Mouse (Mus musculus) hematopoietic stem cell, adult 5-6 weeks (primary cell): Measurements from ENCODE around the gene Ttc7b. TPM values are rescaled to one million over a fixed set of nuclear protein-coding genes. Genes with fewer than 3 reads are reported as not detected.

ENCODE experiments used
- ATAC-seq, 2 experiments: fragments of 125-278 bp in 1 of 2; replicated peaks in 1 of 2; 2 replicates each; pipeline ENCODE4 v1.8.0; 2016 to 2017; ENCODE audit warnings: inconsistent platforms in 2 of 2, mild to moderate bottlenecking in 2 of 2, moderate number of reproducible peaks in 2 of 2, low read depth in 1 of 2, moderate TSS enrichment in 1 of 2; ENCODE audit not compliant: low FRiP score in 2 of 2, poor library complexity in 2 of 2, severe bottlenecking in 2 of 2, insufficient read depth in 1 of 2, low TSS enrichment in 1 of 2
- total RNA-seq: library from RNA; stranded (forward); fragments of 172-1452, 232-1000 nt; gene quantifications from 2 replicates; pipeline ENCODE4 v1.2.3, GENCODE M21; 2017

The Ttc7b gene
- total RNA-seq, 1 experiment from 2014 or later, result 23.4 TPM

GRCm38 (mm10) chr12:100503659-100504058 lies 17.0 kb downstream of the Ttc7b start:
- no peak for ATAC-seq

DNA sequence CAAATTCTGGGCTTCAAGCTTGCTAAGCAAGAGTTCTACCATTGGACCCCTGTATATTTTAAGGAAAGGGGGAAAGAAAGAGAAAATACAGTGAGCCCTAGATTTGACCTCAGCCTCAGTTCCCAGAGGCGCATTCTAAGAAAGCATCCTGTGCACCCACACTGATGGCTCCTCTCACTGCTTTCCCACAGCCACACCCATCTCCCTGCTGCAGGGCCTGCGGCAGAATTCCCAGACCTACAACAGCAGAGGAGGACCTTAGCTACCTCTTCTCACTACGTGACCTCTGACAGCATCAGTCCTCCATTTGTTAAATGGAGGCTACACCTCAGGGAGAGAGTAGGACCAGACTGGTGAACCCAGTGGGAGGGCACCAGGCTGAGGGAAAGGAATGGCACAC lies 18.1 kb downstream of the Ttc7b start:
- no peak for ATAC-seq

DNA sequence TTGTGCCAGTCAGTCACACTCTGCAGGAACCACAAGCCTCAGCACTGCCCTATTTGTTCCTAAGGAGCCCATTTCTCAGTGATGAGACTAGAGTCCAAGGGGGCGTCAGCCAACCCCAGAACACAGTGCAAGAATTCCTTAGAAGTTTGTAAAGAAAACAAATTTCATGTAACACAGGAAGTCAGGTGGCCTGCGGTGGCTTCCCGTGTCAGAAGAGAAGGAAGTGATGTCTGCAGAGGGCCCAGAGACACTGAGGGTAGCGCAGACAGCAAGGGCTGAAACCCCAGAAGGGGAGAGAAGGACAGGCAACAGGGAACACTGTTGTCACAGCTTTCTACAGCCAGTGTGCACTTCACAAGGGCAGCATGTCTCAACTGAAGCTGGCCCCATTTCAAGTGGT lies 19.4 kb downstream of the Ttc7b start:
- ATAC-seq, result peak; percentile 73 to 78

- ATAC-seq, result no peak
These were observed 21.2 kb downstream of the Ttc7b start for GRCm38 (mm10) chr12:100499469-100499868.

- ATAC-seq, result no peak
These were observed 22.6 kb downstream of the Ttc7b start for GRCm38 (mm10) chr12:100498006-100498405.

DNA sequence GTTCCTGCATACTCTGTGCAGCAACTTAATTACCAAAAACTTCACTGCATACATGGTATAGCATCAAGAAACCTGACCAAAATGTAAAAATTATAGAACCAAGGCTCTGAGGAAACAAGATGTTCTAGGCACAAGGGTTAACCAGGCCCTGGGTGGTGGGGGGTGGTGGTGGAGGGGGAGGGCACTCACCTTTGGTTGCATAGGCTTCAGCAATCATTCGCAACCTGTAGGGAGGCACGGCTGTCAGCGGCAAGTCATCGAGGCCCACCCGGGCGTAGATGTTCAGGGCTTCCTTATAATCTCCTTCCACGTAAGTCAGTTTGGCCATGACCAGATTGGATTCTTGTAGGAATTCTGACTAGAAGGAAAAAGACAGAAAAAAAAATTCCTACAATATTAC lies 25.5 kb downstream of the Ttc7b start:
- ATAC-seq, result no peak

GRCm38 (mm10) chr12:100493211-100493610 lies 27.4 kb downstream of the Ttc7b start:
- ATAC-seq, result no peak

- ATAC-seq, result no peak
These were observed 27.9 kb downstream of the Ttc7b start for GRCm38 (mm10) chr12:100492676-100493075.

DNA sequence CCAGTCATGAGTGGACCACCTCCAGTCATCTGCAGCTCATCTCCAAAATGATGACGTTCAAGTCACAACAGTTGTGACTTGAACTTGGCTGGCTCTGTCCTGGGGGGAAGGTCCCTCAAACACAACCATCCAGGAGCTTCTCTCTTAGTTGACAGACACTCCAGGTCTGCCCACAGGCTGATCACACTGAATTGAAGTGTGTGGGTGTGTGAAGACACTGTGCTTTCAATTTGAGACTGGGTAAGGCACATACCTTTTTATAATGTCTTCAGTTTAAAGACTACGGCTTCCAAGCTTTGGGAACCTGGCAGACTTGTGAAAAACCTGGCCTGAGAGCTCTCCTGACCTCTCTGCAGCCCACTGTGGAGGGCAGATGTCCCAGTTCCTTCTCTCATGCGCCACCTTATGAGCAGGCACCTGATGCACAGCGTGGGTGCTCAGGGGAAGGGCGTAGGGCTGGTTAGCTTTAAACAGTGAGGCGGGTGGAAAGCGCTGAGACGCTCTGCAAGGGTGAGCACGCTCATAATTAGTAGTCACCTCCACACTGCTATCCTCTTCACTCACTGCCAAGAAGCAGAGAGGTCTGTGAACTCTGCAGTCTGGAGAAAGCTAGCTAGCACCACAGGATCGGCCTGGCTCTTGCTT lies 28.5 kb downstream of the Ttc7b start:
- no peak for ATAC-seq

- ATAC-seq, result no peak
These were observed 30.8 kb downstream of the Ttc7b start for GRCm38 (mm10) chr12:100489799-100490198.

- no peak for ATAC-seq
These were observed 32.3 kb downstream of the Ttc7b start for GRCm38 (mm10) chr12:100488368-100488767.

GRCm38 (mm10) chr12:100486232-100486631 lies 34.4 kb downstream of the Ttc7b start:
- ATAC-seq, result no peak; a peak in 1 of 4 replicates

GRCm38 (mm10) chr12:100483054-100483453 lies 37.6 kb downstream of the Ttc7b start:
- no peak for ATAC-seq

GRCm38 (mm10) chr12:100482255-100482654 lies 38.4 kb downstream of the Ttc7b start:
- no peak for ATAC-seq

GRCm38 (mm10) chr12:100481443-100482026 lies 39.1 kb downstream of the Ttc7b start:
- no peak for ATAC-seq

GRCm38 (mm10) chr12:100480642-100481442 lies 39.8 kb downstream of the Ttc7b start:
- peak in 1 of 2 experiments; percentile 31; a peak in 1 of 4 replicates for ATAC-seq

DNA sequence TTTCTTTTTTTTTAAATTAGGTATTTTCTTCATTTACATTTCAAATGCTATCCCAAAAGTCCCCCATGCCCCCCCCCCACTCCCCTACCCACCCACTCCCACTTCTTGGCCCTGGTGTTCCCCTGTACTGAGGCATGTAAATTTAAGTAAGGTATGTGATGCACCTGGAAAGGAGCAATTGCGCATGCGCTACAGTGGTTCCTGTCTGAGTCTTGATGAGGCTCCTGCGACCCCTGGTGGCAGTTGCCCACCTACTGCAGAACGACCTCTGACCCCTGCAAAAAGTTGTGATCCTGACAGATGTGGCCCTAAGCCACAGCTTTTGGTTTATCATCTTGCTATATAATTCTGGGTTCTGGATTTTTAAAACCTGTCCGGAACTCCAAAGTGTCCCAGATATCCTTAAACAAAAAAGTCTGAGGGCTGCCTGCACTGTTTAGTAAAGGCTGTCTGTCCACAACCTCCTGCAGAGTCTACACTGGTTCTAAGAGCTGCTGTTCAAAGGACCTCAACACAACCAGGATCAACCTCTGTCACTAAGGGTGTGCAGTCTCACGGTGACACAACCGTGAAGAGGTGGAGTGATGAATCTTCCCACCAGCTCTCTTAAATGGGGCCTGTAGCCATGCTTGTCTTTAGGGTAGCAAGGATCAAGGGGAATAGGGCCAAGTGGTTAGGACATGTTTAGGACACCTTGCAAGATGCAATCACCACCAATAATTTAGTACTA lies 40.6 kb downstream of the Ttc7b start:
- peak; percentile 42 to 78; a peak in 3 of 4 replicates for ATAC-seq
